Mouse (Mus musculus) heart, adult 2 months (tissue): Measurements from ENCODE around the gene Hmces.

Experiments
- EP300 ChIP-seq: fragments of 200-500 bp; IDR thresholded peaks from 2 replicates; pipeline ENCODE4 v1.6.1; 2011; ENCODE audit warnings: low read depth, low read length, control low read depth; ENCODE audit not compliant: insufficient read depth
- POLR2A ChIP-seq: fragments of 200-500 bp; IDR thresholded peaks from 2 replicates; pipeline ENCODE4 v1.6.1; 2011; ENCODE audit warnings: mild to moderate bottlenecking, low read depth, low read length, control low read depth; ENCODE audit not compliant: insufficient read depth

DNA sequence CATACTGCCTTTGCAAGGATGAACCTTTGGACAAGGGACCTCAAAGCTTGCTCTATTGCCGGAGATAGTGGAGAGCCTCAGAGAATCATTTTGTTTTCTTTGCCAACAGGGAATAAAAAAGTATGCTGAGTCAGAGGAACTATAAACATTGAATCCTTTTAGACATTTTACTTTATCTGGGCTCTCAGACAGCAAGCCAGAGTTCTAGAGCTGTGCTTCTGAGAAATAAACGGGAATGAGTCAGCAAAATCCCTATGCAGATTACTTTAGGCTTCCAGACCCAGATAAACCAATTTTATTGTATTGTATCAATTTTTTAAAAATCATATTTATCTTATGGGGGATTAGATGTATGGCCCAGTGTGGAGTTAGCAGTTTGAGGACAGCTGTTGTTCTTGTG, 46.5 kb upstream of the Hmces start:
- TF ChIP-seq EP300 (no peak), POLR2A (no peak)
